Mouse (Mus musculus) layer of hippocampus, adult 2 months (tissue): Measurements from ENCODE around the gene Insig1. TPM values are rescaled to one million over a fixed set of nuclear protein-coding genes. Genes with fewer than 3 reads are reported as not detected.
A peak's percentile ranks its signal among the peaks of the same experiment; 100 is the strongest.

Source experiments
- DNase-seq, 2 experiments: peaks; one replicate each; pipeline ENCODE4 v3.0.0; 2022; ENCODE audit warnings: low spot score in 2 of 2
- H3K27ac ChIP-seq: fragments of 200-600 bp; 2 replicates; pipeline ENCODE4 v1.8.1; 2022
- H3K4me3 ChIP-seq: fragments of 200-600 bp; 2 replicates; pipeline ENCODE4 v1.8.1; 2022; ENCODE audit warnings: mild to moderate bottlenecking
- CTCF ChIP-seq: fragments of 200-600 bp; conservative IDR thresholded peaks from 2 replicates; pipeline ENCODE4 v1.8.1; 2022; ENCODE audit warnings: antibody characterized with exemption, mild to moderate bottlenecking, moderate library complexity
- long read RNA-seq, 2 experiments: library from polyadenylated mRNA; stranded (forward); transcript quantifications; one replicate each; pipeline ENCODE4 v2.0.0; 2021; ENCODE audit warnings: borderline mapping rate in 2 of 2
- total RNA-seq, 2 experiments: library from RNA; stranded (reverse); gene quantifications; 2 replicates each; pipeline ENCODE4 v1.2.3; 2021

Gene Insig1
- total RNA-seq = 10 to 100 TPM; 57.7 to 65.8 TPM
- long read RNA-seq, experiment 1, transcript Insig1-201 (5 exons, 2,697 nt) = major isoform, 65 of 77 reads
- long read RNA-seq, experiment 1, partial matches to known transcripts = 1 of 77 reads
- long read RNA-seq, experiment 1, other reads (novel, unspliced or antisense) = 11 of 77 reads
- long read RNA-seq, experiment 2, transcript Insig1-201 (5 exons, 2,697 nt) = major isoform, 101 of 111 reads
- long read RNA-seq, experiment 2, partial matches to known transcripts = 1 of 111 reads
- long read RNA-seq, experiment 2, other reads (novel, unspliced or antisense) = 9 of 111 reads

DNA sequence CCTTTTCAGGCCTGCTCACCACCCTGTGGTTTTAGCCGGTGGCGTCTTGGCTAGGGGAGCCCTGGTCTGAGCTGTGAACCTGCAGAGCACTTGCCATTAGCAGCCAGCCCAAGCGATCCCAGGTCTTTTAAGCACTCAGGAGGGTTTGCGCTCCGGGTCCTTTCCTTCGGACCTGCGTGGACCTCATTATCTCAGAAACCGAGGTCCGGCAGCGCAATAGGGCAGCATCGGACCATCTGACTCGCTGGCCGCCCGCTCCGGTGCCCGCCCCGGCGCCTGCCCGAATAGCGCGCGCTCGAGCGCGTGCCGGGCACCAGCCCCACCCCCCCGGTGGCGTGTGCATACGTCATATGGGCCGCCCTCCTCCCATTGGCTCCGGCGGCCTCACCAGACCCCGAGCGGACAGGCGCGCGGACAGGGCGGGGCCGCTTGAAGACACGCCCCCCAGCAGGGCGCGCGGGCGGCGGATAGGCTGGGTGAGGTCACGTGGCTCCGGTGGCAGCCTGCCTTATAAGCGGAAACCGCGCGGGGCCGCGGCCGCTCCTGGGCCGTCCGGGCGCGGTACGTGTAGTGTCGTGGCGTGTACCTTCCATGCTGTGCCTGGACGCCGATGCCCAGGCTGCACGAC is at the start of gene Insig1:
Gene Insig1 (plus strand): TSS at position 536 of the 628 bp plus-strand sequence.
- no peak for TF ChIP-seq CTCF
- Histone ChIP-seq H3K27ac (peak within 1 kb of the TSS; percentile 99), H3K4me3 (peak within 1 kb of the TSS; percentile 100)
- peak; percentile 98 to 99 for DNase-seq

DNA sequence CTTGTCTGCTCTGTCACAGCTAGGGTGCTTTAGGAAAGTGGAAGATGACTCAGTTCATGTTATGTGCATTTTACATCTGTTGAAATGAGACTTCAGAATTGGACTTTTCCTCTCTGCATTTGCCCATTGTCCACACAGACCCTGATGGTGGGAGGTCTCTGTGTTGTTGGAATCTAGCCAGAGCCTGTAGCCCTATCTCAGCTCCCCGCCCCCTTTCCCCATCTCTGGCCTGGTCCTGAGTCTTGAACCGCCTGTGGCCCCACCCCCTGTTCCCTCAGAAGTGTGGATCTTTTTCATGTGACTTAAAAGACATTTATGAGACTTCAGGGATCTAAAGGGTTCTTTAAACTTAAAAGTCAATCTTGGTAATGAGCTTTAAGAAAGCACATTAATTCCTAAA is 47.7 kb upstream of the Insig1 start:
- Histone ChIP-seq H3K27ac (no peak overlapping the region), H3K4me3 (no peak overlapping the region)
- TF ChIP-seq CTCF = no peak
- DNase-seq = no peak

DNA sequence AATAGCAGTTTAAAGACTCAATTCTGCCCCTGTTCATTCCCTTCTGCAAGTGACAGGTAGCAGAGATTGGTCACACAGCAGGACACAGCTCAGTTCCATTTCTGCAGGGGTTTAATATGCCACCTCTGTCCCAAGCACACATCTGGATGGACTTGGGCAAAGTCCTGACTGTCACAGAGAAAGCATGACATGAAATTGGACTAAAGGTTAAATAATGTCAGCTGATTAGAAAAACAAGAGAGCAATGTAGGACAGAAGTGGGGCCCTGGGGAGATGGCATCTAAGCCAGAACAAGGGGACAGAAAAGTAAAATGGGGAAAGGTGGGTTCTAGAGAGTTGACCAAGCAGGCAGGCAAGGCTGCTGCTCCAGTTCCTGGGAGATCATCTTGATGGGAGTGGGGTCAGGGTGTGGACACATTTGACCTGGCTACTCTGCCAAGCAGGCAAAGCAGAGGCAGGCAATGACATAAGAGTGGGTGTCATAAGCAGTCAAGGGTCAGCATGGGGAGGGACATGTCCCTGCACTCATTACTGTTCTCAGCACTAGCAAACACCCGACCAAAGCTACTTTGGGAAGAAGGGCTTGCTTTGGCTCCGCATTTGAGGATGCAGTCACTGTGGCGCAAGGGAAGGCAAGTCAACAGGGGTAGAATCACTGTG is 39.5 kb upstream of the Insig1 start:
- Histone ChIP-seq H3K4me3 (no peak overlapping the region), H3K27ac (no peak overlapping the region)
- no peak for TF ChIP-seq CTCF
- DNase-seq = no peak

DNA sequence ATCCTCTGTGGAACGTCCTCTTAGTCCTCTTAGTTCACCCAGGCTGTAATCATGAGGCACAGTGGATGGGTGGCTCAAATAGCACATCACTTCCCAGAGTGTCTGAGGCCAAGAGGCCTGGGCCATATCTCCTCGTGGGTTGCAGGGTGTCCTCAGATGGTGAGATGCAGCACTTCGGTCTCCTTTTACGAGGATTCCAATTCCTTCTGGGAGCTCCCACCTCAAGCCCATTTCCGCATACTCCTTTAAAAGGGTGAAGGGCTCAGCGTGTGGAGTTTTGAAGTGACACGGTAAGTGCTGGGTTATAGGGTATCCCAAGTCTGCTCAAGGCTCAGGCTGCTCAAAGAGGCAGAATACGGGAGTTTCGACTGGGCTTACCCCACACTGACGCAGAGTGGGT is 38.3 kb upstream of the Insig1 start:
- Histone ChIP-seq H3K27ac (no peak overlapping the region), H3K4me3 (no peak overlapping the region)
- no peak for DNase-seq
- TF ChIP-seq CTCF = no peak

DNA sequence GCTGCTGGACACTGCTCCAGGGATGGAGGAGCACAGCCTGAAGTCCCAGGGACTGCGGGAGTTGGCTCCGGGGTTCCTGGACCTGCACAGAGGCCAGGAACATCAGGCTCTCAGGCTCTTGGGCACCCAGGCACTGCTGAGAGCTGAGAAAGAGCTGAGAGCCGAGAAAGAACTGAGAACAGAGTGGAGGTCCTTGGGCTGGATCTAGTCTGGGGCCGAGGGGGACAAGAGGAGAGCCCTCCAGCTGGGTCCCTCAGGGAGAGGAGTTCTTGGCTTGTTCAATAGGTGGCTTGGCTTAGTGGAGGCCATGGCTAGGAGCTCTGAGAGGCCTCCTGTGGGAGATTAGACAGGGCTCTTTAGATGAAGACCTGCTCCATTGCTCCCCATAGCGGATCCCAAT is 37.9 kb upstream of the Insig1 start:
- TF ChIP-seq CTCF = no peak
- Histone ChIP-seq H3K27ac (no peak overlapping the region), H3K4me3 (no peak overlapping the region)
- no peak for DNase-seq

DNA sequence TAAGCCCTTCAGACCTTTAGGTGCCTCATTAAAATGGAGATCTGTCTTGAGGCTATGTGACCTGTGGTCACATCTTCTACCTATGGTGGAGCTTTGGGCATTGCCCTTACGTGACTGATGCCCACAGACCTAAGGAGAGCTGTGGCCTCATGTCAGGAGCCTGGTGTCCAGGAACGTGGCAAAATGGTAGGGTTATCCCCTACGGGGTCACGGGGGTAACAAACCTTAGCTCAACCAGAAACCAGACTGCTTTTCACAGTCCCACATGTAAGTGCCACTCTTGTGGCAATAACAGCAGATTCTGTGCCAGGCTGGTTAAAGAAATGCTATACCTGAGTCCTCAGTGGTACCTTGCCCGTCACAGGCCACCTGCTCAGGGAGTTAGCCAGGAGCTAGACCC is 37.3 kb upstream of the Insig1 start:
- TF ChIP-seq CTCF = no peak
- Histone ChIP-seq H3K27ac (no peak overlapping the region), H3K4me3 (no peak overlapping the region)
- no peak for DNase-seq

DNA sequence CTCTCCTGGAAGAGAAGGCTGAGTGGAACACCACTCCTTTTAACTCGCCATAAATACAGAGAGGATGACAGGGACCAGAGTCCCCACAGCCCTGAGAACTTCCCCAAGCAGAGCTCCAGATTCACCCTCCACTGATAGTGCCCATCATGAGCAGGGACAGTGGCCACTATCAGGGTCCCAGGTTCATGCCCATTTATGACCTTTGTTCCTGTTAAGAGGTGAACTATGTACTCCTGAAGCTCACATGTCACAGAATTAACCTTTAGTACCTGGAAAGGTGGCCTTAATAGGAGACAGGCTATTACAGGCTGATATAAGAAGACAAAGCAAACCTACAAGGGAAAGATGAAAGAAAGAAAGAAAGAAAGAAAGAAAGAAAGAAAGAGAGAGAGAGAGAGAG is 35.2 kb upstream of the Insig1 start:
- no peak for TF ChIP-seq CTCF
- Histone ChIP-seq H3K4me3 (no peak overlapping the region), H3K27ac (no peak overlapping the region)
- DNase-seq = no peak

DNA sequence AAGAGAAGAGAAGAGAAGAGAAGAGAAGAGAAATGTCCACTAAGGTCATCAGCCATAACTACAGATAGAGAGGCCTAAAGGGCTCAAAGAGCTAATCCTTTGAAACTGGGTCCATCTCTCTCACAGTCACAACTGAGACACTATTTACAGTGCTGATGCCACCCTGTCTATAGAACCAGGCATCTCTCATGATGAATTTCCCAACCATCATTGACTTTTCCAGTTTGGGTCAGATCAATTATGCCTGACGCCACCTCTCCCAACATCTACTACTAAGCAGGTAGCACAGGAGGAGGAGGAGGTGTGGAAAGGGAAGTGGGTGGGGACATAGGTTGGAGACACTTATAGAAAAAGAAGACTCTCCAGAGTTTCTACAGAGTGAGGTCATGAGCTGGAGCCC is 34.6 kb upstream of the Insig1 start:
- no peak overlapping the region for H3K27ac ChIP-seq
- TF ChIP-seq CTCF = no peak

DNA sequence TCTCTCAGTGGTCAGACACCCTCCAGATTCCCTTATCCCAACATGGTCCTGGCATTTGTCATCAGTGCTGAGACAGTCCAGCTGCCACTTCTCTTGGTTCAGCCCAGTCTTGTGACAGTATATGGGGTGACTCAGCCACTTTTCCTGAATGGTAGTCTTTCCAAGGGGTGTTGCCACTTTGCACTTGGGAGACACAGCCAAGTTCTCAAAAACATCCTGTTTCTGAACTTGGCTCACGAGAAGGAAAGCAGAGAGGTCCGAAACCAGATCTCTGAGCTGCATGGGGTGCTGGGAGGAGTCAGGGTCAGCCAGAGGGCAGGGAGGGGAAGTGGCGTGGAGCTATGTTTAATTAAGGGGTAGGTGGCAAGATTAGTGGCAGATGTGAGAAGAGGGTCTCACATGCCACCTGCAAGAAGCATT is 34.0 kb upstream of the Insig1 start:
- Histone ChIP-seq H3K27ac (peak overlapping the region; percentile 15), H3K4me3 (no peak overlapping the region)
- no peak for DNase-seq
- TF ChIP-seq CTCF = no peak

More for the DNA sequence above, 34.6 kb upstream of the Insig1 start:
- no peak for DNase-seq
- H3K4me3 ChIP-seq = no peak overlapping the region

DNA sequence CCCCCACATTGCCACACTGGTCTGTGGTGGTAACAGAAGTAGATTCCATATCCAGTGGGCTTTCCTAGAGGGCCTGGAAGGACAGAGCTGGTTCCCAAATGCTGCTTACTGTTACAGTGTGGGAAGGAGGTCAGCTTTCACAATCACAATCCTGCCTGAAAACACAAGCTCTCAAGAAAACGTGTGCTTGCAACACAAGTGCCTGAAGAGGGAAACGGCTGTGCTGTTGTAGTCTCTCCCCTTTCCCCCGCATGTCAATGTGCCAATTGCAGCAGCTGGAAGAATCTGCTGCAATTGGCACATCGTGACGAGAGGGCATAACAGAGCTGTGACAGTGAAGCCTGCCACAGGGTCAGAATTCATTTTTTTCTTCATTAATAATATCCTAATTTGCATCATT is 33.5 kb upstream of the Insig1 start:
- Histone ChIP-seq H3K4me3 (no peak overlapping the region), H3K27ac (peak overlapping the region; percentile 15)
- no peak for DNase-seq
- no peak for TF ChIP-seq CTCF

DNA sequence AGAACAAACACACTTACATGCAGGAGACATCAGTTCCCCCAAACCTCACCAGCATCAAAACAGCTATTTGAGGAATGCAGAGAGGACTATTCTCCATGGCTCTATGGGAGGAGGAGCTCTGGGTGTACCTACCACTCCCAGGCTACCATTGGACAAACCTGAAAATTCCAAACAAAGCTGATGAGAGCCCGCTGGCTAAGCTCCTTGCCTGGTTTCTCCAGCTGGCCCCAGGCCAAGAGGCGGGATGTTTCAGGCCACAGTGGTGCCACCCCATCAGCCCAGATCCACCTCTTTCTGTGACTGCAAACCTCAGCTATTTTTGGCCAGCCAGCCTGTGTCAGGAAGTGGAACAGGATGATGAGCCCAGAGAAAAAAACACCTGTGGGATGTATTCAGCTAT is 33.0 kb upstream of the Insig1 start:
- no peak for DNase-seq
- no peak for TF ChIP-seq CTCF
- H3K27ac ChIP-seq = no peak overlapping the region
- H3K4me3 ChIP-seq = no peak overlapping the region

DNA sequence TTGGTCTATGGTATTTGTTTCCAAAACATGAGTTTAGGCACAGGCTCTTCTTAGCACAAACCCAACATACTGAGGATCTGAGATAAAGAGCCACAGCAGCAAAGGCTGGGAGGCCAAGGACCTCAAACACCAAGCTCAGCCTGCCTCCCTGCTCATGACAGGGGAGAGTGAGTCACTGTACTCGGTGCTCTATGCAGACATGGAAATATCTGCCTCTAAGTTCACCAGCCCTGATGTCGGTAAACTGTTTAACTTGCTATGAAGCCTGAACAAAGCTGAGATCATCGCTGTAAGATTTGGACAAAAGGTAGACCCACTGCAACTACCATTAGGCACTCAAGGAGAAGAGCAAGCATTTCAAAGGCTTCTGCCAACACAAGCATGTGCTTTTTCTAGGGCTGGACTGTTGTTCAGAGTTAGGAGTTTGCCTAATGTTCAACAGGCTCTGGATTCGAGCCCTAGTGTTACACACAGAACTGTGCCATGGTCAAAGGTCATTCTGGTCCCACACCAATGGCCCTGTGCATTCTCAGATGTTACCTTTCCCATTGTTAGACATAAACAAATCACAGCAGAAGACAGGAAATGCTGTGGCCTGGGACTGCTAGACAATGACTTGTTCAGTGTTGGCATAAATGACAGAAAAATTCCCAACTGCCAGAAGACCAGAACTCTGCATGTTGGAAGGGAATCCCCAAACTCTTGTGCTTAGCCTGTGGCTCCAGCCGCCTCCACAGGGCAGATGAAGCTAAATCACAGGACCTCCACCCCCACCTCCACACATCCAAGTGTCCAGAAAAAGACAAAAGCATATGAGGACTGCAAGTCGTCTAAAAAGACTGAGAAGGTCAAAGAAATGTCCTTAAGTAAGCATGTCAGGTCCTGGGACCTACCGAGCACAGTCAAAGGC is 31.2 kb upstream of the Insig1 start:
- H3K4me3 ChIP-seq = no peak overlapping the region
- H3K27ac ChIP-seq = no peak overlapping the region
- no peak for TF ChIP-seq CTCF
- DNase-seq = no peak

DNA sequence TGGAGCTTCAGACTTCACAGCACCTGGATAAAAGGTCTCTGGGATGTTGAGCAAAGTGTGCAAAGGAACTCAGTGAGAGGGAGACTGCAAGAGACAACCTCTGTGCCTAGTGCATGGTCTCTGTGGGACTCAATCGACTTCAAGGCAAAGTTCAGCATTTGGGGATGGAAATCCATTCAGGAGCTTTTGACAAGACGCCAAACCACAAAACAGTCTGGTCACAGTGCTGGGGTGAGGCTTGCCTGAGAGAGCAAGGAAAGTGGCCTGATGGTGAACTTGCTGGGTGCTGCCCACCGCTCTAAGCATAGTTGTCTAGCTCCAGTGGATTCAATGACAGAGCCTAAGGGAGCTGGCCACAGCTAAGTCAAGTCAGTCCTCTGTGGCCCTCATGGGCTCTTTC is 30.4 kb upstream of the Insig1 start:
- no peak for DNase-seq
- H3K27ac ChIP-seq = no peak overlapping the region
- no peak overlapping the region for H3K4me3 ChIP-seq
- no peak for TF ChIP-seq CTCF
